Mouse (Mus musculus) adrenal gland, postnatal 14 days (tissue): ENCODE results near the gene Psmb1. TPM values are rescaled to one million over a fixed set of nuclear protein-coding genes. Genes with fewer than 3 reads are reported as not detected.
"Not testable (repeated sequence)": the region's sequence is repeated elsewhere in the genome, so short reads cannot be mapped to it uniquely, and the experiment has no call there.

Experiments used
- DNase-seq: peaks from one replicate; pipeline ENCODE4 v3.0.0; 2021; ENCODE audit warnings: mixed read lengths
- total RNA-seq: library from RNA; stranded (reverse); gene quantifications from 2 replicates; pipeline ENCODE4 v1.2.3, GENCODE M21; 2021

Gene Psmb1
- total RNA-seq, 1 experiment from 2014 or later: 160 TPM

DNA sequence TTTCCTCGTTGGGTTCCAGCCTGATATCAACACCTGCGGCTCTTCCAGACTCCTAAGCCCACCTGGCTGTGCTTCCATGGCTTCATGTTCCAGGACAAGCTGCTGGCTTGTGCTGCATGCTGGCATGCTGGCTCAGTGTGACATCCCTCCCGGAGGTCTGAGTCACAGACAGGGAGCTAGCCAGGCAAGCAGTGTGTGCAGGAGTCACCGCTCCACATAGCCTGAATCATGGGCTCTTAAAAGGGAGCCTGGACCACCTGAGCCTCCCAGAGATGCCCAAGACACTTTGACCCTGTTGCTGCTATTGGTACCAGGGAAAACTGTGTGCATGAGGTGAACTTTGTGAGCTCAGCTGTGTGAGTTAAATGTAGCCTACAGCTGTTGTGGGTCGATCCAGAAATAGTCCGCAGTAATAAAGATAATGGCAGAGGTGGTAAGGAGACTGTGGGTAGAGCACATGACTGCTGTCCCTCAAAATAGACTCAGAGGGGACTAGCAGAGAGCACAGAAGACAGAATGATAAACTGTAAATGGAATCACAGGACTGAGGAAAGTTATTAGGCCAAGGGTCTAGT lies 37.5 kb downstream of the Psmb1 start:
- no peak for DNase-seq

DNA sequence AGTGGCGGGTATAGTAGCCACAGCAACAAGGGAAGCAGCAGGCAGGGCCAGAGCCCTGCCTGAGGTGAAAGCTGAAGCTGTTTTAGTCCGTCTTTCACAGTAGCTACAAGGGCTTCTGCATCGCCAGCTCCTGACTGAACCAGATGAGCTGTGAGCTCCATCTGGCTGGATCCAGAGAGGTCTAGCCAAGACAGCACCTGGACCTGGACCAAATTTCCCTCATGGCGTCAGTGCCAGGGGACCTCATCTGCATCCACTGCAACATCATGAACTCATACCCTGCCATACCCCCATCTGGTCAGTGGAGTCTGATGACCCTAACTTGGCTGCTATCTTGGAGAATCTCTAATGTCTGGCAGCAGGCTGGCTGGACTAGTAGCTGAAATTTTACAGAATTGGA lies 39.8 kb downstream of the Psmb1 start:
- DNase-seq: no peak

DNA sequence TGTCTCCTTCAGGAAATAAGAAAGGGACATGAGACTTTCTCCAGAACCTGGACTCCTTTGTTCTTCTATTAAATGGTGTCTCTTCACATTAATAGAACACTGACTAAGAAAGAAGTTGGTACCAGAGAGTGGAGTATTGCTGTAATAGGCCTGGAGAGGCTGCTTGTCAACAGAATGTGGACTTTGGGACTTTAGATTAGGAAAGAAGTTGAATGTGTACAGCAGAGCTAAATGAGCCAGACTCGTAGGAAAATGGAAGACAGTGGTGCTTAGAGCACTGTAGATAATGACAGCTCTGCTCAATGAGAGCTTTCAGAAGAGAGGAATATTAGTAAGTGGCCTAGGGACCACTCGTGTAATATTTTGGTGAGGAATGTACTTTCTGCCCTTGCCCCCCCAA lies 43.0 kb downstream of the Psmb1 start:
- no peak for DNase-seq

DNA sequence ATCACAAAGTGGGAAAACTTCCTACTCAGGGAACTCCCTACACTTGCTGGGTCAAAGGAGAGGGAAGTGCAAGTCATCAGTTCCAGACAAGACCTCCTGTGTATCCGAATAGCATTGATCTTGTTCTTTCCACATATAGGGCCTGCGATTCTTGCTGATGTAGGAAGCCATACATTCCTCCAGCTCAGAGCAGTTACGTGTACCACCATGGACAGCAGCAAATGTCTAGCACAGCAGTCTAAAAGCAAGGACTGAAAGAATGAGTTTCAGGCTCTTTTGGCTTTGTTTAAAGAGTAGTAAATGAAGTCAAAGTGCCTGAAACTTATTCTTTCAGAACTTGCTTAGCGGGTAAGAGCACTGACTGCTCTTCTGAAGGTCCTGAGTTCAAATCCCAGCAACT lies 44.3 kb downstream of the Psmb1 start:
- no peak for DNase-seq

DNA sequence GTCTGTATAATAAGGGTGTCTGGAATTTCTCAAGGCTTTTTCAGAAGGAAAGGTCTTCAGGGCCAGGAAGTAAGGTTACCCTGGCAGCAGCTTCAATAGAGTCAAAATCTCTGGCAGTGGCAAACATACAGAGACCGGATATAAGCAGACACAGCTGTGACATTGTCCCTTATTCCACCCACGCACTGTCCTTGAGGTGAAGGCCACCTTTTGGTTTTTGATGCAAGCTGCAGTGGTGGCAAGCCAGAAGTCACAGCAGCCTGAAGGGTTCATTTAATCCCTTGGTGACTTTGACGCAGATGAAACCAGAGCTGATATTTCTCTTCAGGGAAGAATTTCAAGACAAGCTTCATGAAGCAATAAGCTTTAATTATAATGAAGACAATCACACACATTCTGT lies 49.9 kb downstream of the Psmb1 start:
- DNase-seq: peak; percentile 56

DNA sequence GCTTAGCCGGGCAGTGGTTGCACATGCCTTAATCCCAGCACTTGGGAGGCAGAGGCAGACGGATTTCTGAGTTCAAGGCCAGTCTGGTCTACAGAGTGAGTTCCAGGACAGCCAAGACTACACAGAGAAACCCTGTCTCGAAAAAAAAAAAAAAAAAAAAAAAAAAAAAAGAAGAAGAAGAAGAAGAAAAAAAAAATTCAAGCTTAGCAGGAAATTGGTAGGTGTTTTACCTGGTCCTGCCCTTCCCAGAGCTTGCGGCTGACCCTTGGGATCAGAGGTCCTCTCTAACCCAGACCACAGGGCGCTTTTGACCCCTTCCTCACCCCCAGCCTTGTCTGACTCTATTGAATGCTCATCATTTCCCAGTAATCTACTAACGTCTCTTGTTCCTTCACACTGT lies 50.4 kb downstream of the Psmb1 start:
- DNase-seq: not testable (repeated sequence)

DNA sequence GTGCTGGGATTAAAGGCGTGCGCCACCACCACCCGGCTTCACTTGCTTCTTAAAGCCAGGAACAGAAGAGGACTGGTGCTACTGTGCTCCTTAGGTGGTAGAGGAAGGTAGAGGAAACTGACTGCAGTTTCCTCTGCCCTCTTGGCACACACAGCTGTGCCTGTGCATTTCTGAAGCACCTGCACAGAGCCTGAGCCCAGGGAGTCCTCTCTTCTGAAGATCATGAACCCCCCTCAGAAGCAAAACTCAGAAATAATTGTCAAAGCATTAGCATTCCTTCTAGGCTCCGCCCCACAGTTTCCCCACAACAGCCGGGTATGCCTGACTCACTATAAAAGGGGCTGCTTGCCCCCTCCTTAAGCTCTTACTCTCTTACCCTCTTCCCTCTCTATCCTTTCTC lies 51.7 kb downstream of the Psmb1 start:
- DNase-seq: no peak

DNA sequence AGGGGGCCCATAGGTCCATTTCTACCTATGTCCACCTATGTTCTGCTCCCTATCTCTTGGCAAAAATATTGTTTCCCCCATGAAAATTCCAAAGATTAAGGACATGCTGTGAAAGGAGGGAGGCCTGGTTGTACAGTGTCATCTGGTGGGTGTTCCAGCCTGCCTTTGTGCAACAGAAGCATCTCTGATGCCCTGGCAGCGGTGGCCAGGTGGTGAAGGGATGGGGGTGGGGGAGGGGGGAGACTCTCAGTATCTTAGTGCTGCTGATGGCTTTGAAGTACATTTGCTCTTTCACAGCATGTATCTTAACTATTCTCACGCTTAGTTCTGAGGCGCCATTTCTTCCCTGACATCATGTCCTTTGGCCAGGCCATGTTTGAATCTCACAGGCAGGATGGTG lies 54.1 kb downstream of the Psmb1 start:
- DNase-seq: no peak

DNA sequence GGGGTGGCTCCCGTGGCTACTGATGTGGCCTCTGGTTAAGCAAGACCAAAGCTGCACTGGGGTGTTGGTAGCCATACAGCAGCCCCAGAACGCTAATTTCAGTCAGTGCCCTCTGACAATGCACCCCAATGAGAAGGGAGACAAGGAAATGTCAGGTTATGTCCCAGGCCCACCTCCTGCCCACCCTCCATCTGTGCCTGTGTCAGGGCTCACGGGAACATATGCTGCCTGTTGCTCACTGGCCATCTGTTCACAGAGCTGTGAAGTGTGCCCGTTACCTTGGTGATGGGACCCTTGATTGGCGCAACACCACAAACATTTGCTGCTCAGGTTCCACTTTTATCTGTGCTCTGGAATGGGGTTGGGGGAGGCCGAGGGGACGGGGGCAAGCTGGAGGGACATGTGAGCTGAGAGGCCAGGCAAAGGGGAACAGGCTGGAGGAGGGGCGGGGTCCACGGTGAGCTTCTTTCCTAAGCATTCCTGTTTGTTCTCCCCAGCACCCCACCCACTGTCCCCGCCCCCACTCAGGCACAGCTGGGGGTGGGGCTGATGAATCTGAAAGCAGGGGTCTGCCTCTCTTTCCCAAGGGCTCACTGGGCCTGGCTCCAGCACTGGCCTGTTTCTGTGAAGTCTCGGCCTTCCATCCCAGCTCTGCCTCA lies 59.0 kb downstream of the Psmb1 start:
- DNase-seq: no peak

DNA sequence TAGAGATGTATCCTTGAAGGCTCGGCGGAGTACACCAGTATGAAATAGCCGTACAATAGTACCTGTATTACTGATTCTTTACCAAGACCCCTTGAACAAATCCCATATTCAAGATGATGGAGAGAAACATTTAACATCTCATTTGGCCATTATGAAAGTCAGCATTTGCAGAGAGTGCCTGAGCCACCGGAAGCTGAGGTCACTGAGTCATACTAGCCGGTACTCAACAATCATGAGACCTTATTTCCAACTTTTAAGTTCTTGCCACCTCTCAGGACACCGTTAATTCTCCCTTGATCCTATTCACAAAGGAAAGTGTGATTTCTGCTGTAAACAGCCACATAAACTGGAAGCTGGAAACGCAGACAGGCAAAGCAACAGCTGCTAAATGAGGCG lies 59.5 kb downstream of the Psmb1 start:
- DNase-seq: no peak

DNA sequence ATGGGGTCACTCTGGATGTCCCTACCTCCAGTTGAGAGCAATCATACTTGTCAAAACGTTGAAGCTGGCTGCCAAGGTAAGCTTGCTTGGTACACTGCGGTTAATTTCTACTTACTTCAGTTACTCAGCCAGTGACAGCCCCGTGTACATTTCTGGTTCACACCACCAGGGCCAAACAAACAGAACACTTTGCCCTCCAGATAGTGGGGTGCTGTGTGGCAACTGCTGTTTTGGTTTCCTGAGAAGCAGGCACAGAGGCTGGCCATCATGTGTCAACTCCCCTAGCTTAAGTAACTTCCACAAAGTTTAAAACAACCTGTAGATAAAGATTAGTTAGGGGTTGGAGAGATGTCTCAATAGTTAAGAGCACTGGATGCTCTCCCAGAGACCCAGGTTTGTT lies 64.8 kb downstream of the Psmb1 start:
- DNase-seq: no peak

DNA sequence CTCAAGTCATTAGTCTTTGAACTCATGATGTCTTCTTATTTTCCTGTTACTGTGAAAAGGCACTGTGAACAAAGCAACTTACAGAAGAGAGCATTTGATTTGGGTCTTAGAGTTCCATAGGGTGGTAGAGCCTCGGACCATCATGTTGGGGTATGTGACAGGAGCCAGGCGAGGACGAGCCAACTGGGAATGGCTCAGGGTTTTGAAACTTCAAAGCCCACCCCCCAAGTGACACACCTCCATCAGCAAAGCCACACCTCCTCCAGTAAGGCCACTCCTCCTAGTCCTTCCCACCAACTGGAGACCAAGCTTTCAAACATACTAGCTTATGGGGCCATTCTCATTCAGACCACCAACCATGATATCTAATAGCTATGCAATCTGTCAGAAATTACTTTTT lies 67.5 kb downstream of the Psmb1 start:
- DNase-seq: no peak

DNA sequence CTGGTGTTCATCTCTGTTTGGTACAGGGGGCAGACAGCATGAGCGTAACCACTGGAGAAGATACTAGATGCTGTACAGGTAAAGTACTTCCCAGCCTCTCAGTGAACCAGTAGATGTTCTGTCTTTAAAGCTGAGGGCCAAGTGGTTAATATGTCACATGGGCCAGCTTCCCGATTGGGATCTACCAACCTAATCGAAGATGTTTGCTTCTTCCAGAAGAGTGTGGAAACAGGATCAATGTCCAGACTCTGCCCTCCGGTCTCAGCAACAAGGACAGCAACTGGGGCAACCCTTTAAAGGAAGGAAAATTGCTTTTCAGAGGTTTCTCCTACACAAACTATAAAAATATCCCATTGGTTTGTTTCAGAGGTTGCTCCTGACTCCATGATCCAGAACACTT lies 68.0 kb downstream of the Psmb1 start:
- DNase-seq: no peak

DNA sequence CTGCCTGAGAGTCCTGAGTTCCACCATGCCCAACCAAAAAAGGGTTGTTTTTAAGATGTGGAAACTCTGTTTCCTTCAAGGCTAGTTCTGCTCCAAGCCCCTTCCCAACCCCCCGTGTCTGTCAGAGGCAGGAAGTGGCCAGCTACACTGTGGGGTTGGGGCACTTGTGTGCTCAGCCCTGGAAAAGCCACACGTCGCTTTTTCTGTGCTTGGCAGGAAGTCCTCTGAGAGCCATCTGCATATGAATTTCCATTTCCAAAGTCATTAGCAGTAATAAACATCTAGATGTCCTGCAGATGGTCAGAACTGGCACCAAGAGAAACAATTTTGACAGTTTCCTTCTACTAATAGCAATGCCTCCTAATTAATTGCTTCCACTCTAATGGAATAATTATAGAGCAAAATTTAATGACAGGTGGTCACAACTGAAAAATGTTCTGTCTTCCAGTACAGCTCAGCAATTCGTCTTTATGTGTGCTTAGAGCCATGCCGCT lies 68.5 kb downstream of the Psmb1 start:
- no peak for DNase-seq

DNA sequence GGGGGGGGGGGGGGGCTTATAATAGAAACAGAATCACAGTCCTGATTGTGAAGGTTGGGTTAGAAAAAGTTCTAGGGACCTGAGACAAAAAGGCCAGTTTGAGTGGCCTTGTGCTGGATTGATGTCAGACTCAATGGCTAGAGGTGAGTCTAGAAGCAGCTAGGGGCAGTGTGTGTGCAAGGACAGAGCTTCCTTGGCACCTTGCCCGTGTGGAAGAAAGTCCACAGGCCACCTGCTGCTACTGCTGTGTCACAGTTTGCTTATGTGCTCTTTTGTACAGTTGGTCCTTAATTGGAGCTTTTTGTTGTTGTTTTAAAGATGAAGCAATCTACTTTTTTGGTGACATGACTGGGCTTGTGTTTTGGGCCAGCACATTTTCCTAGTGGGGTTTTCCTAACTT lies 69.6 kb downstream of the Psmb1 start:
- DNase-seq: peak; percentile 52

DNA sequence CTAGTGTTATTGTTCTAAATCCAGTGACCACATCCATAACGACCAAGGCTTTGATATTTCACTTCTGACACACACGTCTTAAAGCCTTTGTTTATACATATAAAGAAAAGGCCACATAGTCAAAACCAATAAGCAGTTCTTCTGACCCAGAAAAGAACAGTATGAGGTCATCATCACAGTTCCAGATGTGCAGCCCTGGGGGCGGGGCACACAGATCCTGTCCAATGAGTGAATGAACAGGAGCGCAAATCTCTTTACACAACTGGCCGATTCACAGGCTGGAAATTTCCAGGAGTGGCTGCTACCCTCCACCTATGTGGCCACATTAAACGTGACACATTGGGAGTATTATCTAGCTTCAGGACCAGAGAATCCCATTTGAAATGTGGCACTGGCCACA lies 70.1 kb downstream of the Psmb1 start:
- no peak for DNase-seq

DNA sequence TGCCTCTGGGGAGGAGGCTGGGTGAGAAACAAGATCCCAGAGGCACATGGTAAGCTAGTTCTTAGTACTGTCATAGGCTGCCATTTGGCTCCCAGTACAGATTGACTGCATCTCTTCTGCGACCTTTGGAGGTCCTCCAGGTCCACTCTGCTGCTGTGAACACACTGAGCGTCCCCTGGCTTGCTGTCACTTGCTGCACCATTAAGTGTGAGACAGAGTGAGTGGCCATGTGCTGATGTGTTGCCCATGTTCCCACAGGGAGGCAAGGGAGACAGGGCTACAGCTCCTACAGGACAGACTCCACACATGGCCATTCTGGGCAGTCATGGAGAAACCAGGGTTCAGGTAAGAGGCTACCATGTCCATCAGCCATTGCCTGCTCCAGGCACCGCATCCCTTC lies 73.6 kb downstream of the Psmb1 start:
- DNase-seq: no peak

Other genes with a start within 250 kb of the Psmb1 start
- 6.7 and 10.5 TPM in 2 replicates for gene Dll1, start 122.9 kb downstream of the Psmb1 start, total RNA-seq
- 17.3 and 18.4 TPM in 2 replicates for gene Fam120b, start 103.5 kb downstream of the Psmb1 start, total RNA-seq
- 25.9 and 33.1 TPM in 2 replicates for gene Tbp, start 137 bp upstream of the Psmb1 start, total RNA-seq
- 30.8 and 36.2 TPM in 2 replicates for gene Pdcd2, start 27.6 kb upstream of the Psmb1 start, total RNA-seq
- 9.1 and 9.2 TPM in 2 replicates for gene Prdm9, start 64.6 kb upstream of the Psmb1 start, total RNA-seq
- gene Chd1, start 205.2 kb upstream of the Psmb1 start, total RNA-seq: 47.2 and 47.4 TPM in 2 replicates